Mouse (Mus musculus) limb, embryonic 14.5 days (tissue): Measurements from ENCODE around the gene Itga11. TPM values are rescaled to one million over a fixed set of nuclear protein-coding genes. Genes with fewer than 3 reads are reported as not detected.

ENCODE experiments used
- ATAC-seq: fragments of 200-750 bp; cut with Nextera tagmentation; 2 replicates; pipeline ENCODE4 v1.8.0; 2017; ENCODE audit warnings: low read depth, moderate number of reproducible peaks, moderate TSS enrichment; ENCODE audit not compliant: low FRiP score
- DNase-seq: peaks from one replicate; pipeline ENCODE4 v3.0.0-alpha.2; 2015; ENCODE audit warnings: low spot score
- H3K27ac ChIP-seq: fragments of 300-500 bp; sonication (generic); replicated peaks from 2 replicates; pipeline ENCODE4 v1.5.1; 2014; ENCODE audit warnings: low read depth, mild to moderate bottlenecking, low read length, moderate library complexity, mixed read lengths
- H3K27me3 ChIP-seq: fragments of 300-500 bp; sonication (generic); 2 replicates; pipeline ENCODE4 v1.6.1; 2014; ENCODE audit warnings: low read length, mixed read lengths; ENCODE audit not compliant: control insufficient read depth, insufficient read depth
- H3K36me3 ChIP-seq: fragments of 300-500 bp; sonication (generic); 2 replicates; pipeline ENCODE4 v1.6.1; 2014; ENCODE audit warnings: mild to moderate bottlenecking, low read length, moderate library complexity, mixed read lengths; ENCODE audit not compliant: control insufficient read depth, insufficient read depth
- H3K4me1 ChIP-seq: fragments of 300-500 bp; sonication (generic); 2 replicates; pipeline ENCODE4 v1.6.1; 2014; ENCODE audit warnings: antibody characterized with exemption, low read length, mixed read lengths; ENCODE audit not compliant: control insufficient read depth, insufficient read depth
- H3K4me2 ChIP-seq: fragments of 300-500 bp; sonication (generic); replicated peaks from 2 replicates; pipeline ENCODE4 v1.6.1; 2014; ENCODE audit warnings: low read depth, mild to moderate bottlenecking, low read length, moderate library complexity; ENCODE audit not compliant: severe bottlenecking
- H3K4me3 ChIP-seq: fragments of 300-500 bp; sonication (generic); replicated peaks from 2 replicates; pipeline ENCODE4 v1.5.1; 2014; ENCODE audit warnings: low read length
- H3K9ac ChIP-seq: fragments of 300-500 bp; sonication (generic); 2 replicates; pipeline ENCODE4 v1.6.1; 2014; ENCODE audit warnings: mild to moderate bottlenecking, low read depth, low read length, moderate library complexity; ENCODE audit not compliant: severe bottlenecking
- H3K9me3 ChIP-seq: fragments of 300-500 bp; sonication (generic); 2 replicates; pipeline ENCODE4 v1.6.1; 2016; ENCODE audit warnings: low read length; ENCODE audit not compliant: control insufficient read depth
- POLR2A ChIP-seq: fragments of 200-500 bp; IDR thresholded peaks from 2 replicates; pipeline ENCODE4 v1.8.0; 2012; ENCODE audit warnings: inconsistent platforms, mild to moderate bottlenecking, moderate library complexity, borderline replicate concordance; ENCODE audit not compliant: insufficient read depth, insufficient read length; ENCODE audit errors: extremely low read depth
- WGBS: fragments of 180-500 bp; shearing (Covaris S2); extraction: QIAGEN DNeasy Blood & Tissue Kit; methylation state at CpG from one replicate; pipeline ENCODE4 v1.1.7; 2014; 5-methylcytosine and 5-hydroxymethylcytosine counted together
- polyA plus RNA-seq, 2 experiments: library from polyadenylated mRNA; depleted of rRNA in 1 of 2; stranded (reverse) in 1 of 2; unstranded in 1 of 2; fragments of >200 nt; fragmentation: Nextera tagmentation in 1 of 2; extraction: Ambion mirVana in 1 of 2; gene quantifications; 2 replicates each; pipeline versions ENCODE4 v1.2.1 to v1.2.3; 2012 to 2014

Gene Itga11
- polyA plus RNA-seq, 2 experiments = 11.6 to 18.2 TPM

DNA sequence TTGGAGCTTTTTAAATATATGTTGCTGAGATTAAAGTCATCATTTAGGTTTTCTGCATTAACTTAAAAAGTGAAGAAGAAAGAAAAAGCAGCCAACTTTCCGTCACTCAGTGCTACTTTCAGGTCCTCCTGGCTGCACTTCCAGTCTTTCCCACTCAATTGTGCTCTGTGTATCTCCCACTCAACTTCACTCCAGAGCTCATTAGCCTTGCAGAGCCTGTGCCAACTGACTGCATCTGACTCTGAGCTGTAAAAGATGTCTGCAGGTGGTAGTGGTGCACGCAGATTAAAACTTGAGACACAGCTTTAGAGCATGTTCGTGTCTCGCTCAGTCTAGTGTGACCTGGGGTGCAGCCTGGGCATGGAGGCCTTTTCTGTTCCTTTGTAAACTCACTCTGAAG lies 80.7 kb downstream of the Itga11 start:
- H3K4me3 ChIP-seq = no peak overlapping the region
- no peak overlapping the region for H3K27ac ChIP-seq
- H3K4me2 ChIP-seq = no peak overlapping the region
- ATAC-seq (no peak), DNase-seq (no peak)
- no peaks in the 10 kb centered on the region for H3K27me3 ChIP-seq
- H3K4me1 ChIP-seq = no peaks in the 10 kb centered on the region
- no peak for TF ChIP-seq POLR2A
- H3K9me3 ChIP-seq = no peaks in the 10 kb centered on the region
- H3K9ac ChIP-seq = no peak overlapping the region
- WGBS = 70% methylated on average over 4 of the region's 4 CpGs
- H3K36me3 ChIP-seq = peaks cover 11% of the 10 kb centered on the region; the same call in 1 of the 2 replicates

- Histone ChIP-seq H3K4me2 (no peak overlapping the region), H3K36me3 (peaks cover 11% of the 10 kb centered on the region; the same call in 1 of the 2 replicates), H3K27me3 (no peaks in the 10 kb centered on the region), H3K9me3 (no peaks in the 10 kb centered on the region), H3K9ac (no peak overlapping the region), H3K27ac (no peak overlapping the region), H3K4me1 (no peaks in the 10 kb centered on the region), H3K4me3 (no peak overlapping the region)
- DNase-seq (no peak), ATAC-seq (no peak)
- WGBS = 48% methylated on average over 3 of the region's 3 CpGs
- TF ChIP-seq POLR2A = no peak
Measured at GRCm38 (mm10) chr9:62759601-62760000, 82.0 kb downstream of the Itga11 start.

DNA sequence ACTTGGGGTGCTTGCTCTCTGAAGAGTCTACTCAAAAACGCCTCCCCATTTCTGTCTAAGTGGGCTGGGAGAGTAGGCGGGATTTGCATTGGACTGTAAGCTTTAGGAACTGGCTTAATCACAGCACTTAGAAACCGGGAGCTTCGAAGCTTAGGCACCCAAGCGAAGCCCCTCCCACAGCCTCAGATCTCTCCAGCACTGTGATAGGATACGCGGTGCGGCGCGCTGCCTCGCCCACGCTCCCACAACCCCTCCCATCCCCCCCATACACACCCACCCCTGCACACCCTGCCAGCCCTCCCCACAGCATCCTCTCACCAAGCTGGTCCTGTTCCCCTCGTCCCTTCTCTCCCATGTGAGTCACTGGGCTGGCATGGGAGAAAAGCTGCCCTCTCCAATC lies 85.9 kb downstream of the Itga11 start:
- Histone ChIP-seq H3K4me2 (0 out of 2 replicates have a peak overlapping the region, but pooled peaks have one; percentile 13), H3K36me3 (no peaks in the 10 kb centered on the region; the same call in 1 of the 2 replicates), H3K9ac (no peak overlapping the region), H3K4me3 (no peak overlapping the region), H3K9me3 (no peaks in the 10 kb centered on the region), H3K27me3 (no peaks in the 10 kb centered on the region), H3K27ac (no peak overlapping the region), H3K4me1 (no peaks in the 10 kb centered on the region)
- DNase-seq (no peak), ATAC-seq (no peak)
- TF ChIP-seq POLR2A = no peak
- WGBS = 16% methylated on average over 13 of the region's 13 CpGs

DNA sequence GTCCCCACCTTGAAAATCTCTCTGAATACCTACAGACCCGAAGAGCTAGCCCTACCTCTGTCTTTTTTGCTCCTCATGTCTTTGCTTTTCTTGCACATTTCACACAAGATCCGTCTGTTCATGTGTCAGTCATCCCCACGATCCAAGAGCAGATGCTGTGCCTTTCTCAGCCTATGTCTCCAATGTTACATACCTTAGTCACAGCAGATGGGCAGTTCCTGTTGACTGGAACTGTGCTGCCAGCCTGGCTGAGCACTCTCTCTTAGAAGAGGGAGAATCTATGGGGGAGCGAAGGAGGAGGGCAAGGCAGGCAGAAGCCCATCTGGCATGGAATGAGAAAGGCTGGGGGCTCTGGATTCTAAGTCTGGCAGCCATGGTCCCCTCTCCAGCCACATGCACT lies 87.7 kb downstream of the Itga11 start:
- TF ChIP-seq POLR2A = no peak
- Histone ChIP-seq H3K27me3 (no peaks in the 10 kb centered on the region), H3K4me2 (no peak overlapping the region), H3K36me3 (no peaks in the 10 kb centered on the region; the same call in none of the 2 replicates), H3K4me3 (no peak overlapping the region), H3K4me1 (no peaks in the 10 kb centered on the region), H3K9me3 (no peaks in the 10 kb centered on the region), H3K9ac (no peak overlapping the region), H3K27ac (no peak overlapping the region)
- whole genome bisulfite sequencing = 66% methylated on average over 4 of the region's 4 CpGs
- no peak for DNase-seq
- no peak for ATAC-seq

- no peak overlapping the region for H3K4me2 ChIP-seq
- H3K36me3 ChIP-seq = peaks cover 6% of the 10 kb centered on the region
- no peak for DNase-seq
- no peak for TF ChIP-seq POLR2A
- WGBS = 64% methylated on average over 17 of the region's 17 CpGs
- no peaks in the 10 kb centered on the region for H3K4me1 ChIP-seq
- no peak overlapping the region for H3K4me3 ChIP-seq
- H3K9me3 ChIP-seq = no peaks in the 10 kb centered on the region
- no peak overlapping the region for H3K9ac ChIP-seq
- no peak for ATAC-seq
- H3K27me3 ChIP-seq = no peaks in the 10 kb centered on the region
- H3K27ac ChIP-seq = no peak overlapping the region
Measured at GRCm38 (mm10) chr9:62767464-62767863, 89.8 kb downstream of the Itga11 start.

- H3K27me3 ChIP-seq = no peaks in the 10 kb centered on the region
- no peak for ATAC-seq
- peaks cover 9% of the 10 kb centered on the region for H3K36me3 ChIP-seq
- no peaks in the 10 kb centered on the region for H3K4me1 ChIP-seq
- no peak overlapping the region for H3K4me3 ChIP-seq
- no peak overlapping the region for H3K27ac ChIP-seq
- no peak for DNase-seq
- no peak overlapping the region for H3K4me2 ChIP-seq
- no peak for TF ChIP-seq POLR2A
- H3K9me3 ChIP-seq = no peaks in the 10 kb centered on the region
- WGBS = 80% methylated on average over 5 of the region's 5 CpGs
- no peak overlapping the region for H3K9ac ChIP-seq
Measured at GRCm38 (mm10) chr9:62768361-62768760, 90.7 kb downstream of the Itga11 start.
